Mouse (Mus musculus): ENCODE results near the gene Mras. TPM values are rescaled to one million over a fixed set of nuclear protein-coding genes. Genes with fewer than 3 reads are reported as not detected.

Gene Mras
- polyA plus RNA-seq, 1 experiment from 2014 or later: 8.3 TPM

GRCm38 (mm10) chr9:99428601-99429331 lies 8.4 kb downstream of the Mras start:
- Histone ChIP-seq H3K27ac (ENCODE audit: low read length) (no peak overlapping the region), H3K36me3 (ENCODE audit: control insufficient read depth, insufficient read depth, low read length) (no peaks in the 10 kb centered on the region), H3K9me3 (ENCODE audit: control insufficient read depth, low read depth, low read length) (no peaks in the 10 kb centered on the region), H3K9ac (replicated peaks; ENCODE audit: low read depth, low read length) (no peak overlapping the region), H3K4me3 (ENCODE audit: low read depth, low read length) (no peak overlapping the region), H3K4me2 (replicated peaks; ENCODE audit: low read depth, low read length) (no peak overlapping the region), H3K4me1 (ENCODE audit: control insufficient read depth, insufficient read depth, low read length) (peaks cover 18% of the 10 kb centered on the region; the same call in 1 of the 2 replicates), H3K27me3 (ENCODE audit: control insufficient read depth, insufficient read depth, low read length) (no peaks in the 10 kb centered on the region)
- no peak for ATAC-seq (ENCODE audit: insufficient number of reproducible peaks, insufficient read depth, low FRiP score, low read depth)
- WGBS: 70% methylated on average over 11 of the region's 11 CpGs

GRCm38 (mm10) chr9:99425262-99425661 lies 11.9 kb downstream of the Mras start:
- no peak overlapping the region for H3K9ac ChIP-seq (replicated peaks; ENCODE audit: low read depth, low read length)
- no peak overlapping the region for H3K4me3 ChIP-seq (ENCODE audit: low read depth, low read length)
- H3K9me3 ChIP-seq (ENCODE audit: control insufficient read depth, low read depth, low read length): no peaks in the 10 kb centered on the region
- peaks cover 21% of the 10 kb centered on the region; the same call in 1 of the 2 replicates for H3K4me1 ChIP-seq (ENCODE audit: control insufficient read depth, insufficient read depth, low read length)
- no peak for ATAC-seq (ENCODE audit: insufficient number of reproducible peaks, insufficient read depth, low FRiP score, low read depth)
- H3K27me3 ChIP-seq (ENCODE audit: control insufficient read depth, insufficient read depth, low read length): no peaks in the 10 kb centered on the region
- H3K4me2 ChIP-seq (replicated peaks; ENCODE audit: low read depth, low read length): no peak overlapping the region
- H3K27ac ChIP-seq (ENCODE audit: low read length): no peak overlapping the region
- H3K36me3 ChIP-seq (ENCODE audit: control insufficient read depth, insufficient read depth, low read length): no peaks in the 10 kb centered on the region
- 57% methylated on average over 9 of the region's 9 CpGs for WGBS

DNA sequence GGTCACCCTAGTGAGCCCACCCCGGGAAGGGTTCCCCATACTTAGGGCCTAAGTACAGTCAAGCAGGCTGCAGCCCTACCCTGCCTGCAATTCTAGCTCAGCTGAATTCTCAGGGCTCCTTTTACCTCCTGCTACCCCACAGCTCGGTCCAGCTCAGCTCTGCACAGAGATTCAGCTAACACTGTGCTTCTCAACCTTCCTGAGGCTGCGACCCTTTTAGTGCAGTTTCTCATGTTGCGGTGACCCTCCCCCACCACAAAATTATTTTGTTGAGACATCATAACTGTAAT lies 12.7 kb downstream of the Mras start:
- Histone ChIP-seq H3K36me3 (ENCODE audit: control insufficient read depth, insufficient read depth, low read length) (no peaks in the 10 kb centered on the region), H3K4me1 (ENCODE audit: control insufficient read depth, insufficient read depth, low read length) (peaks cover 21% of the 10 kb centered on the region; the same call in 1 of the 2 replicates), H3K4me3 (ENCODE audit: low read depth, low read length) (no peak overlapping the region), H3K27me3 (ENCODE audit: control insufficient read depth, insufficient read depth, low read length) (no peaks in the 10 kb centered on the region), H3K27ac (ENCODE audit: low read length) (no peak overlapping the region), H3K9me3 (ENCODE audit: control insufficient read depth, low read depth, low read length) (no peaks in the 10 kb centered on the region), H3K4me2 (replicated peaks; ENCODE audit: low read depth, low read length) (no peak overlapping the region), H3K9ac (replicated peaks; ENCODE audit: low read depth, low read length) (no peak overlapping the region)
- no peak for ATAC-seq (ENCODE audit: insufficient number of reproducible peaks, insufficient read depth, low FRiP score, low read depth)
- 48% methylated on average over 4 of the region's 4 CpGs for WGBS

- H3K27me3 ChIP-seq (ENCODE audit: control insufficient read depth, insufficient read depth, low read length): no peaks in the 10 kb centered on the region
- WGBS: 59% methylated on average over 9 of the region's 9 CpGs
Observed at GRCm38 (mm10) chr9:99423692-99424573, 13.2 kb downstream of the Mras start.

GRCm38 (mm10) chr9:99421914-99422313 lies 15.3 kb downstream of the Mras start:
- Histone ChIP-seq H3K9ac (replicated peaks; ENCODE audit: low read depth, low read length) (no peak overlapping the region), H3K4me1 (ENCODE audit: control insufficient read depth, insufficient read depth, low read length) (peaks cover 23% of the 10 kb centered on the region; the same call in 1 of the 2 replicates), H3K27me3 (ENCODE audit: control insufficient read depth, insufficient read depth, low read length) (no peaks in the 10 kb centered on the region), H3K4me3 (ENCODE audit: low read depth, low read length) (no peak overlapping the region), H3K27ac (ENCODE audit: low read length) (no peak overlapping the region), H3K4me2 (replicated peaks; ENCODE audit: low read depth, low read length) (no peak overlapping the region), H3K9me3 (ENCODE audit: control insufficient read depth, low read depth, low read length) (no peaks in the 10 kb centered on the region), H3K36me3 (ENCODE audit: control insufficient read depth, insufficient read depth, low read length) (no peaks in the 10 kb centered on the region)
- 69% methylated on average over 3 of the region's 3 CpGs for WGBS
- no peak for ATAC-seq (ENCODE audit: insufficient number of reproducible peaks, insufficient read depth, low FRiP score, low read depth)

More at GRCm38 (mm10) chr9:99423692-99424573, 13.2 kb downstream of the Mras start:
- H3K9me3 ChIP-seq (ENCODE audit: control insufficient read depth, low read depth, low read length): no peaks in the 10 kb centered on the region
- no peak overlapping the region for H3K4me3 ChIP-seq (ENCODE audit: low read depth, low read length)
- H3K27ac ChIP-seq (ENCODE audit: low read length): no peak overlapping the region
- H3K36me3 ChIP-seq (ENCODE audit: control insufficient read depth, insufficient read depth, low read length): no peaks in the 10 kb centered on the region
- no peak overlapping the region for H3K9ac ChIP-seq (replicated peaks; ENCODE audit: low read depth, low read length)
- H3K4me2 ChIP-seq (replicated peaks; ENCODE audit: low read depth, low read length): no peak overlapping the region
- H3K4me1 ChIP-seq (ENCODE audit: control insufficient read depth, insufficient read depth, low read length): peaks cover 21% of the 10 kb centered on the region; the same call in 1 of the 2 replicates
- peak; percentile 25; the same call in 1 of the 2 replicates for ATAC-seq (ENCODE audit: insufficient number of reproducible peaks, insufficient read depth, low FRiP score, low read depth)

- ATAC-seq (ENCODE audit: insufficient number of reproducible peaks, insufficient read depth, low FRiP score, low read depth): no peak
- Histone ChIP-seq H3K27me3 (ENCODE audit: control insufficient read depth, insufficient read depth, low read length) (no peaks in the 10 kb centered on the region), H3K4me2 (replicated peaks; ENCODE audit: low read depth, low read length) (no peak overlapping the region), H3K4me1 (ENCODE audit: control insufficient read depth, insufficient read depth, low read length) (peaks cover 20% of the 10 kb centered on the region; the same call in 1 of the 2 replicates), H3K4me3 (ENCODE audit: low read depth, low read length) (no peak overlapping the region), H3K9ac (replicated peaks; ENCODE audit: low read depth, low read length) (no peak overlapping the region), H3K36me3 (ENCODE audit: control insufficient read depth, insufficient read depth, low read length) (no peaks in the 10 kb centered on the region), H3K27ac (ENCODE audit: low read length) (no peak overlapping the region), H3K9me3 (ENCODE audit: control insufficient read depth, low read depth, low read length) (no peaks in the 10 kb centered on the region)
- WGBS: 79% methylated on average over 8 of the region's 8 CpGs
Observed at GRCm38 (mm10) chr9:99419951-99420701, 17.1 kb downstream of the Mras start.

GRCm38 (mm10) chr9:99418377-99418776 lies 18.8 kb downstream of the Mras start:
- ATAC-seq (ENCODE audit: insufficient number of reproducible peaks, insufficient read depth, low FRiP score, low read depth): no peak
- H3K4me3 ChIP-seq (ENCODE audit: low read depth, low read length): no peak overlapping the region
- 72% methylated on average over 5 of the region's 5 CpGs for WGBS
- no peak overlapping the region for H3K27ac ChIP-seq (ENCODE audit: low read length)
- H3K4me2 ChIP-seq (replicated peaks; ENCODE audit: low read depth, low read length): no peak overlapping the region
- H3K9ac ChIP-seq (replicated peaks; ENCODE audit: low read depth, low read length): no peak overlapping the region
- peaks cover 6% of the 10 kb centered on the region; the same call in 1 of the 2 replicates for H3K4me1 ChIP-seq (ENCODE audit: control insufficient read depth, insufficient read depth, low read length)
- no peaks in the 10 kb centered on the region for H3K27me3 ChIP-seq (ENCODE audit: control insufficient read depth, insufficient read depth, low read length)
- no peaks in the 10 kb centered on the region for H3K9me3 ChIP-seq (ENCODE audit: control insufficient read depth, low read depth, low read length)
- no peaks in the 10 kb centered on the region for H3K36me3 ChIP-seq (ENCODE audit: control insufficient read depth, insufficient read depth, low read length)

- no peak overlapping the region for H3K27ac ChIP-seq (ENCODE audit: low read length)
- WGBS: 57% methylated on average over 4 of the region's 4 CpGs
- no peak for ATAC-seq (ENCODE audit: insufficient number of reproducible peaks, insufficient read depth, low FRiP score, low read depth)
Observed at GRCm38 (mm10) chr9:99417288-99417846, 19.8 kb downstream of the Mras start.

More at GRCm38 (mm10) chr9:99417288-99417846, 19.8 kb downstream of the Mras start:
- Histone ChIP-seq H3K36me3 (ENCODE audit: control insufficient read depth, insufficient read depth, low read length) (no peaks in the 10 kb centered on the region), H3K4me1 (ENCODE audit: control insufficient read depth, insufficient read depth, low read length) (0 out of 2 replicates have a peak, but pooled peaks cover 5% of the 10 kb centered on the region), H3K9me3 (ENCODE audit: control insufficient read depth, low read depth, low read length) (no peaks in the 10 kb centered on the region), H3K9ac (replicated peaks; ENCODE audit: low read depth, low read length) (no peak overlapping the region), H3K4me2 (replicated peaks; ENCODE audit: low read depth, low read length) (no peak overlapping the region), H3K27me3 (ENCODE audit: control insufficient read depth, insufficient read depth, low read length) (no peaks in the 10 kb centered on the region), H3K4me3 (ENCODE audit: low read depth, low read length) (no peak overlapping the region)

All from stomach, embryonic 14.5 days (tissue).